Mouse (Mus musculus): ENCODE data around the gene Gramd4. TPM values are rescaled to one million over a fixed set of nuclear protein-coding genes. Genes with fewer than 3 reads are reported as not detected.

Gramd4 gene
- total and polyA plus RNA-seq, 3 experiments, result 0.17 to 0.66 (median 0.56) TPM

DNA sequence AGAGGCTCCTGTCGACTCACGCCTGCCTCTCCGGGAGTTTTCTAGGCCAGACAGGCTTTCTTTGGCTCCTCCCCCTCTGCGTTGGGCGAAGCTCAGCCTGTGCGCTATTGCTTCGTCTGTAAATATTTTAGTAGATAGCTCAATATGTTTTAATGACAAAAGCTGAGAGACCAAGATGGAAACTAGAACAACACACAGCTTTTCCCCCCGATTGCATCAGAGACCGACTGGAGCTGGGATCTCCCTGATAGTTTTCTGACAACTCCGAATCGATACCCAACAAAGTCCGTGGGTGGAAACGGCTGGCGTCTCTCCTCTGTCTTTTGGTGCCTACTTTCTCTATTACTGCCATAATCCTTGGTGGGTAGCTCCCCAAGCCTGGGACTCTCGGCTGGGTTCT is 44.8 kb downstream of the Gramd4 start:
- Histone ChIP-seq H3K27ac (ENCODE audit: insufficient read depth, low read depth) (no peak overlapping the region), H3K27me3 (replicated peaks) (peaks cover 37% of the 10 kb centered on the region), H3K4me1 (ENCODE audit: control insufficient read depth in 1 of 2, insufficient read depth in 2 of 2) (peaks cover 0 to 8% of the 10 kb centered on the region in 2 experiments; a peak in 2 of 4 replicates), H3K79me2 (replicated peaks; ENCODE audit: control insufficient read depth, extremely low read depth, insufficient read depth, poor library complexity, severe bottlenecking) (no peaks in the 10 kb centered on the region), H3K4me2 (ENCODE audit: insufficient read depth, low read depth, poor library complexity, severe bottlenecking) (no peak overlapping the region), H3K4me3 (replicated peaks in 1 of 3; ENCODE audit: low read depth in 2 of 3, low read length in 2 of 3, poor library complexity in 1 of 3) (no peak overlapping the region), H3K9ac (ENCODE audit: insufficient read depth, low read depth) (no peak overlapping the region), H3K9me3 (replicated peaks; ENCODE audit: low read length) (no peaks in the 10 kb centered on the region), H3K36me3 (replicated peaks in 1 of 2; ENCODE audit: control insufficient read depth in 1 of 2, insufficient read depth in 1 of 2, low read length in 1 of 2) (no peaks in the 10 kb centered on the region)
- in situ Hi-C loops (cut with MboI; ENCODE audit: low pct_ligation_motif_present, low pct_unique_long_range_greater_than_20kb, low sequenced_read_pairs), result no loop called here
- dilution Hi-C loops (cut with MboI; ENCODE audit: extremely low pct_ligation_motif_present, extremely low pct_unique_long_range_greater_than_20kb, low sequenced_read_pairs), result no loop called here
- no peak for DNase-seq (ENCODE audit: extremely low read depth)
- no peak for TF ChIP-seq ZKSCAN1 (IDR thresholded peaks at IDR 0.05; ENCODE audit: borderline replicate concordance, low read depth, low read length)
- no peak for TF ChIP-seq CTCF (conservative IDR thresholded peaks at IDR 0.05 in 1 of 2, IDR thresholded peaks at IDR 0.05 in 1 of 2; ENCODE audit: low read depth in 2 of 2, low read length in 2 of 2)
- TF ChIP-seq JUND (conservative IDR thresholded peaks at IDR 0.05; ENCODE audit: low read depth, low read length), result no peak

DNA sequence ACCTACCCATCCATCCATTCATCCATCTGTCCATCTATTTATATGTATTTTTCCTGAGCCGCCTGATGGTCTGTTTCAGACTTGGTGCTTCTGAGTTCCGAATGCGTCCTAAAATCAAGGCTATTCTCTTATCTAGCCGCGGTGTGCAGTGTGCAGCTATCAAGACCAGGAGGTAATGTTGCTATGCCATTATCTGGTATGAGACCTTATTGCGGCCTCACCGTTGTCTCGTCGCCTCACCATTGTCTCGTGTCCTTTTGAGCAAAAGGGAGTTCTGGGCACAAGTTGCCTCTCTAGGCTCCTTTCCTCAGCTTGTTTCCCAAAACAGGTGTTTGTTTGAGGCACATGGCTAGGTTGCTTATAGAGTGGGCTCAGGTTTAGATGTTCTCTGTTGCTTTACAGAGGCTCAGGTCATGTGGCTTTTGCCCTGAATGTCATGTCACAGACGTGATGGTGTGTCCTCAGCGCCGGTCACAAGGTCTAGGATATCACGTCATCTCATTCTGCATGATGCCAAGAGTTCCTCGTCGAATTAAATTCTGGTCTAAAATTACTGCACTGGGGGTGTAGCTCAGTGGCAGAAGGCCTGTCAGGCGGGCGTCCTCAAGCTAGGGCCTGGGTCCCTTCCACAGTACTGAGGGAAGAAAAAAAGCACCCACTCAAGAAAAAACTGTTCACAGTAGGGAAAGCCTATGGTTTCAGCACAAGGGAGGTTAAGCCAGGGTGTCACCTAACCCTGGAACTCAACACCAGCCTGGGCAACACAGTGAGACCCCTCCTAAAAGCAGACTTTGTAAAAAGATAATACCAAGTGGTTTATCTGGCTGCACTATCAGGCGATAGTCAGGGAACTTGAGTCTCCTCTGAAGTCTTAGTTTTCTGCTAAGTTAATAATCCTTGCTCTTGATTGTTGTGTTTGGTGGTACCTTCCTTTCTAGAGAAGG is 47.2 kb downstream of the Gramd4 start:
- in situ Hi-C loops (cut with MboI; ENCODE audit: low pct_ligation_motif_present, low pct_unique_long_range_greater_than_20kb, low sequenced_read_pairs) (no loop called here), dilution Hi-C loops (cut with MboI; ENCODE audit: extremely low pct_ligation_motif_present, extremely low pct_unique_long_range_greater_than_20kb, low sequenced_read_pairs) (no loop called here)
- Histone ChIP-seq H3K4me2 (ENCODE audit: insufficient read depth, low read depth, poor library complexity, severe bottlenecking) (no peak overlapping the region), H3K36me3 (replicated peaks in 1 of 2; ENCODE audit: control insufficient read depth in 1 of 2, insufficient read depth in 1 of 2, low read length in 1 of 2) (no peaks in the 10 kb centered on the region), H3K27ac (ENCODE audit: insufficient read depth, low read depth) (no peak overlapping the region), H3K9ac (ENCODE audit: insufficient read depth, low read depth) (no peak overlapping the region), H3K79me2 (replicated peaks; ENCODE audit: control insufficient read depth, extremely low read depth, insufficient read depth, poor library complexity, severe bottlenecking) (no peaks in the 10 kb centered on the region), H3K4me1 (ENCODE audit: control insufficient read depth in 1 of 2, insufficient read depth in 2 of 2) (peaks cover 0 to 20% of the 10 kb centered on the region in 2 experiments; a peak in 2 of 4 replicates), H3K9me3 (replicated peaks; ENCODE audit: low read length) (no peaks in the 10 kb centered on the region), H3K4me3 (replicated peaks in 1 of 3; ENCODE audit: low read depth in 2 of 3, low read length in 2 of 3, poor library complexity in 1 of 3) (no peak overlapping the region), H3K27me3 (replicated peaks) (peaks cover 34% of the 10 kb centered on the region)
- no peak for TF ChIP-seq MAFK (IDR thresholded peaks at IDR 0.05; ENCODE audit: insufficient replicate concordance, low read length)
- TF ChIP-seq ZMIZ1 (IDR thresholded peaks at IDR 0.05; ENCODE audit: low read depth, low read length), result no peak
- TF ChIP-seq ELF1 (IDR thresholded peaks at IDR 0.05; ENCODE audit: low read depth, low read length), result no peak
- no peak for TF ChIP-seq UBTF (IDR thresholded peaks at IDR 0.05; ENCODE audit: low read depth, low read length)
- TF ChIP-seq POLR2AphosphoS2 (IDR thresholded peaks at IDR 0.05; ENCODE audit: low read depth, low read length), result no peak
- no peak for TF ChIP-seq JUN (IDR thresholded peaks at IDR 0.05; ENCODE audit: insufficient read depth, low read depth, low read length)
- TF ChIP-seq SIN3A (IDR thresholded peaks at IDR 0.05; ENCODE audit: low read length), result no peak
- no peak for TF ChIP-seq CHD2 (IDR thresholded peaks at IDR 0.05; ENCODE audit: low read length)
- no peak for TF ChIP-seq TBP (conservative IDR thresholded peaks at IDR 0.05; ENCODE audit: low read depth, low read length)
- TF ChIP-seq NRF1 (IDR thresholded peaks at IDR 0.05; ENCODE audit: low read depth, low read length), result no peak
- no peak for TF ChIP-seq MEF2A (IDR thresholded peaks at IDR 0.05; ENCODE audit: borderline replicate concordance, low read depth, low read length)
- no peak for TF ChIP-seq USF1 (IDR thresholded peaks at IDR 0.05; ENCODE audit: low read depth, low read length)
- no peak for TF ChIP-seq MAX (IDR thresholded peaks at IDR 0.05; ENCODE audit: low read length)
- no peak for TF ChIP-seq PAX5 (IDR thresholded peaks at IDR 0.05; ENCODE audit: low read length)
- no peak for TF ChIP-seq BHLHE40 (IDR thresholded peaks at IDR 0.05; ENCODE audit: low read depth, low read length)
- no peak for TF ChIP-seq RAD21 (IDR thresholded peaks at IDR 0.05; ENCODE audit: low read depth, low read length)
- DNase-seq (ENCODE audit: extremely low read depth), result no peak
